Mouse (Mus musculus) heart, adult 2 months (tissue): ENCODE data around the gene Fam198b. TPM values are rescaled to one million over a fixed set of nuclear protein-coding genes. Genes with fewer than 3 reads are reported as not detected.
A peak's percentile ranks its signal among the peaks of the same experiment; 100 is the strongest.

Experiments used
- DNase-seq, 2 experiments: peaks; one replicate each; pipeline ENCODE4 v3.0.0; 2021
- H3K27ac ChIP-seq: fragments of 200-600 bp; 2 replicates; pipeline ENCODE4 v1.8.1; 2022
- H3K27me3 ChIP-seq: fragments of 200-500 bp; 2 replicates; pipeline ENCODE4 v1.6.1; 2012; ENCODE audit warnings: mild to moderate bottlenecking, low read length, inconsistent platforms, mixed read lengths; ENCODE audit not compliant: control insufficient read depth, insufficient read depth
- H3K36me3 ChIP-seq: fragments of 200-500 bp; 2 replicates; pipeline ENCODE4 v1.6.1; 2012; ENCODE audit warnings: low read length, inconsistent platforms; ENCODE audit not compliant: control insufficient read depth, insufficient read depth
- H3K4me1 ChIP-seq: fragments of 200-500 bp; 2 replicates; pipeline ENCODE4 v1.6.1; 2011; ENCODE audit warnings: low read length; ENCODE audit not compliant: control insufficient read depth, insufficient read depth
- H3K4me3 ChIP-seq: fragments of 200-600 bp; 2 replicates; pipeline ENCODE4 v1.8.1; 2022
- H3K79me2 ChIP-seq: fragments of 200-500 bp; replicated peaks from 2 replicates; pipeline ENCODE4 v1.6.1; 2012; ENCODE audit warnings: mild to moderate bottlenecking, inconsistent platforms, low read length, moderate library complexity, mixed read lengths; ENCODE audit not compliant: control insufficient read depth, insufficient read depth
- H3K9ac ChIP-seq: fragments of 200-500 bp; 2 replicates; pipeline ENCODE4 v1.6.1; 2012; ENCODE audit warnings: low read depth, mild to moderate bottlenecking, control low read depth, inconsistent platforms, low read length, mixed read lengths
- CTCF ChIP-seq: fragments of 200-600 bp; IDR thresholded peaks from 2 replicates; pipeline ENCODE4 v1.8.1; 2022; ENCODE audit warnings: antibody characterized with exemption, mild to moderate bottlenecking, moderate library complexity
- EP300 ChIP-seq: fragments of 200-500 bp; IDR thresholded peaks from 2 replicates; pipeline ENCODE4 v1.6.1; 2011; ENCODE audit warnings: low read depth, low read length, control low read depth; ENCODE audit not compliant: insufficient read depth
- POLR2A ChIP-seq: fragments of 200-500 bp; IDR thresholded peaks from 2 replicates; pipeline ENCODE4 v1.6.1; 2011; ENCODE audit warnings: mild to moderate bottlenecking, low read depth, low read length, control low read depth; ENCODE audit not compliant: insufficient read depth
- WGBS: fragments of 180-500 bp; shearing (Covaris S2); methylation state at CpG from one replicate; pipeline ENCODE4 v1.1.7; 2018; 5-methylcytosine and 5-hydroxymethylcytosine counted together
- intact Hi-C: fragments of 180-260 bp; cut with DNase I; formaldehyde crosslinking; loops from one replicate; pipeline ENCODE4 v1.15.1; 2025
- long read RNA-seq: library from polyadenylated mRNA; stranded (forward); transcript quantifications from one replicate; pipeline ENCODE4 v2.0.0, GENCODE M21; 2021
- polyA plus RNA-seq: library from polyadenylated mRNA; depleted of rRNA; stranded (reverse); fragments of >200 nt; gene quantifications from 2 replicates; pipeline ENCODE4 v1.2.3, GENCODE M21; 2012; rRNA removed
- total RNA-seq, 2 experiments: library from RNA; stranded (reverse); gene quantifications; 2 replicates each; pipeline ENCODE4 v1.2.3; 2021

Fam198b gene
- total RNA-seq = 10 to 100 TPM; 12.1 to 15.1 TPM
- polyA plus RNA-seq = 11.8 and 19.7 TPM in 2 replicates
- long read RNA-seq, full-length matches to known transcripts = 15 of 16 reads
- long read RNA-seq, partial matches to known transcripts = 0 of 16 reads
- long read RNA-seq, other reads (novel, unspliced or antisense) = 1 of 16 reads

GRCm38 (mm10) chr3:79884305-79884704 is at the start of gene Fam198b:
TSS of gene Fam198b (plus strand) at chr3:79884533.
- 0 out of 2 replicates have a peak, but pooled peaks cover 1% of the 10 kb centered on the region for H3K79me2 ChIP-seq
- 24% methylated on average over 5 of the region's 5 CpGs for WGBS
- peak within 1 kb of the TSS; percentile 93 for H3K27ac ChIP-seq
- H3K4me3 ChIP-seq = peak within 1 kb of the TSS; percentile 62
- no peaks in the 10 kb centered on the region for H3K27me3 ChIP-seq
- peaks cover 3% of the 10 kb centered on the region; the same call in 1 of the 2 replicates for H3K4me1 ChIP-seq
- H3K36me3 ChIP-seq = no peaks in the 10 kb centered on the region; the same call in 1 of the 2 replicates
- TF ChIP-seq CTCF = no peak
- TF ChIP-seq POLR2A = no peak
- no peak for TF ChIP-seq EP300
- no peak for DNase-seq
- H3K9ac ChIP-seq = peak within 1 kb of the TSS; percentile 62
- intact Hi-C loops = no loop called here

DNA sequence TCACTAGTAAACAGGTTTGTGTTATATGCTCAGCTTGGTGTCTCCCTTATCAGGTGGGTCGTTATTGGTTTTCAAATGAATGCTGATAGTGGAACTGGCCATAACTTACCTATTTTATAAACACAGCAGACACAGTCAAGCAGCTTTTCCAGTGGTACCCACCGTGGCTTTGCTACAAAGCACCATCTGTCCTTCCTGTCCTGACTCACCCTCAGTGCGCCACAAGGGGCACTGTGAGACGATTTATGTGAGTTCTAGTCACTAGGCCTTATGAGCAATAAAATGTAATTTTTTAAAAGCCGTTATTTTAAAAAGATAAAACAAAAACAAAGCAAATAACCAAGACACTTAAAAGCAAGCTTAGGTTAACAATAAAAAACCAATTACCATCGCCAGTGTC is 45.6 kb upstream of the Fam198b start:
- no peak overlapping the region for H3K9ac ChIP-seq
- TF ChIP-seq EP300 (no peak), CTCF (peak; percentile 32; the same call in 1 of the 2 replicates)
- 58% methylated on average over 6 of the region's 6 CpGs for WGBS

GRCm38 (mm10) chr3:79841475-79841874 is 42.9 kb upstream of the Fam198b start:
- Histone ChIP-seq H3K27me3 (no peaks in the 10 kb centered on the region), H3K9ac (no peak overlapping the region), H3K27ac (no peak overlapping the region; the same call in 1 of the 2 replicates), H3K4me3 (peak overlapping the region; percentile 81), H3K36me3 (no peaks in the 10 kb centered on the region), H3K4me1 (no peaks in the 10 kb centered on the region; the same call in 1 of the 2 replicates), H3K79me2 (no peaks in the 10 kb centered on the region)
- DNase-seq = no peak
- intact Hi-C loops = no loop called here
- 47% methylated on average over 6 of the region's 6 CpGs for WGBS
- no peak for TF ChIP-seq CTCF
- no peak for TF ChIP-seq EP300
- no peak for TF ChIP-seq POLR2A

More for the DNA sequence above, 45.6 kb upstream of the Fam198b start:
- Histone ChIP-seq H3K4me3 (no peak overlapping the region), H3K27me3 (no peaks in the 10 kb centered on the region), H3K79me2 (no peaks in the 10 kb centered on the region), H3K36me3 (no peaks in the 10 kb centered on the region), H3K4me1 (no peaks in the 10 kb centered on the region; the same call in 1 of the 2 replicates), H3K27ac (no peak overlapping the region)
- intact Hi-C loops = no loop called here
- no peak for DNase-seq

DNA sequence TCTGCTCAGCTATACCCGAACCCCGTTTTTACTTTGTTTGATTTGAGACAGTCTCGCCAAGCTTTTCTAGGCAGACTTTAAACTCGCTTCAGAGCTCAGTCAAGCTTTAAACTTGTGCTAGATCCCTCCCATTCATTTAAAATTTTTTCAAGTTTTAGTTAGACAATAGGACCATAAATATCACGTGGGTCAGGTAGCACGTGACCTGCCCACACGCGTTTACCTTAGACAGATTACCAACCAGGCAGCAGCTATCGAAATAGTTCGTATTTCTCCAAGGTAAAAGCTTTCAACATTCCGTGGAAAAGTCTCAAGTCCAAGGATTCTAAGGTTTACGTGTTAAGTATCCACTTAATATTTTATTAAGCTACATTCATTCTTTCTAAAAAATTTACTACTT is 42.2 kb upstream of the Fam198b start:
- peak overlapping the region; percentile 47; the same call in 1 of the 2 replicates for H3K9ac ChIP-seq
- H3K27ac ChIP-seq = peak overlapping the region; percentile 79
- intact Hi-C loops = no loop called here
- whole genome bisulfite sequencing = 6% methylated on average over 12 of the region's 12 CpGs
- H3K4me1 ChIP-seq = no peaks in the 10 kb centered on the region; the same call in 1 of the 2 replicates
- H3K36me3 ChIP-seq = no peaks in the 10 kb centered on the region
- no peaks in the 10 kb centered on the region for H3K27me3 ChIP-seq
- no peaks in the 10 kb centered on the region for H3K79me2 ChIP-seq
- peak overlapping the region; percentile 81 for H3K4me3 ChIP-seq
- peak in 1 of 2 experiments; percentile 31 for DNase-seq
- TF ChIP-seq EP300 (no peak), CTCF (no peak), POLR2A (no peak)

DNA sequence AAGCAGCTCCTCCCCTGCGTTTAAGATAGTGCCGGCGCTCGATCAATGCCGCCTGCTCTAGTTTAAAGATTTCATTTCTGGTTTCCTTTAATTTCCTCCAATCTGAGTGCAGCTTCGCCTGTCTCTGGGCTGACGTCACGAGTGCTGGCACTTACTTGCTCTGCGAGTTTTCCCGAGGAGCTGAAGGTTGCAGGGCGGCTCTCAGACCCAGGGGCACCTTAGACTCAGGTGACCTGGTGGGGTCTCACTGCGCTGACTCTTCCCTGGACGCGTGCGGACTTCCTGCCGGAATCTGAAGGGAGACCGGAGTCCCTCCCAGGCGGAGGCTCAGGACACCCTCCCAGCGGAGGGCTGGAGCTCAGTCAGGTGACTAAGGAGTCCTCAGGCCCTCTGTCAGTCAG is 41.7 kb upstream of the Fam198b start:
- peak; percentile 78 to 80 for DNase-seq
- no peaks in the 10 kb centered on the region for H3K36me3 ChIP-seq
- H3K27me3 ChIP-seq = no peaks in the 10 kb centered on the region
- peak overlapping the region; percentile 69 for H3K9ac ChIP-seq
- intact Hi-C loops = no loop called here
- no peaks in the 10 kb centered on the region; the same call in 1 of the 2 replicates for H3K4me1 ChIP-seq
- H3K4me3 ChIP-seq = peak overlapping the region; percentile 81
- peak overlapping the region; percentile 79 for H3K27ac ChIP-seq
- H3K79me2 ChIP-seq = no peaks in the 10 kb centered on the region
- TF ChIP-seq POLR2A (0 out of 2 replicates have a peak, but pooled peaks have one; percentile 27), CTCF (no peak)
- WGBS = 1% methylated on average over 19 of the region's 19 CpGs

DNA sequence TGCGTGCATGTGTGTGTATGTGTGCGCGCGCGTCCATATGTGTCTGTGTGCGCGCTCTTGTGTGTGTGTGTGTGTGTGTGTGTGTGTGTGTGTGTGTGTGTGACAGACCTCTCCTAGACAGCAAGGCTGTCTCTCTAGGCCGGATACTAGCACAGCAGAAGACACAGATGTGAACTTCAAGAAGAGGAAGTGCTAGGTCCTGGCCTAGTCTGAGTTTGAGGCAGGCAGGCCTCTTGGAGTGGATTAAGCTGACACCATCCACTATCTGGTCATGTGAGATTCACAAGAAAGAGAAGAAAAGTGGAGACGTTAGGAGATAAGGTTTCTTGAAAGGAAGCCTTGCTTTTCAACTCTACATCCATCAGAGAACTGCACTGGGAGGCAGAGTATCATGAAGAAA is 40.3 kb upstream of the Fam198b start:
- DNase-seq = no peak
- Histone ChIP-seq H3K9ac (no peak overlapping the region), H3K27me3 (no peaks in the 10 kb centered on the region), H3K4me1 (no peaks in the 10 kb centered on the region; the same call in 1 of the 2 replicates), H3K79me2 (no peaks in the 10 kb centered on the region), H3K4me3 (no peak overlapping the region), H3K27ac (no peak overlapping the region), H3K36me3 (no peaks in the 10 kb centered on the region)
- TF ChIP-seq CTCF (no peak), EP300 (no peak), POLR2A (no peak)
- WGBS = 85% methylated on average over 9 of the region's 9 CpGs
- intact Hi-C loops = no loop called here
